Mouse (Mus musculus) T-cell, adult 2 months (primary cell): ENCODE measurements around the gene Ifrd2.
A peak's percentile ranks its signal among the peaks of the same experiment; 100 is the strongest.

Experiments
- DNase-seq: peaks from one replicate; pipeline ENCODE4 v3.0.0; 2022; ENCODE audit warnings: low spot score

Ifrd2 gene

GRCm38 (mm10) chr9:107575579-107576356 is 11.7 kb upstream of the Ifrd2 start:
- no peak for DNase-seq

- DNase-seq: no peak
These were observed 10.9 kb upstream of the Ifrd2 start, which contains the start of gene Hyal1 for GRCm38 (mm10) chr9:107576357-107577107. Gene Hyal1 (plus strand): TSS chr9:107576927.

GRCm38 (mm10) chr9:107577871-107578270 is 9.6 kb upstream of the Ifrd2 start:
- no peak for DNase-seq

- DNase-seq: no peak
These were observed 8.9 kb upstream of the Ifrd2 start, which contains the start of gene Naa80 for GRCm38 (mm10) chr9:107578587-107578986. Gene Naa80 (plus strand): TSS chr9:107578887.

GRCm38 (mm10) chr9:107579023-107579900 is 8.2 kb upstream of the Ifrd2 start:
- DNase-seq: no peak

GRCm38 (mm10) chr9:107580501-107581317 is 6.7 kb upstream of the Ifrd2 start, which contains the start of gene Hyal3:
Gene Hyal3 (plus strand): TSS chr9:107580818.
- DNase-seq: peak; percentile 90

- DNase-seq: no peak
These were observed 5.9 kb upstream of the Ifrd2 start for GRCm38 (mm10) chr9:107581584-107581983.

GRCm38 (mm10) chr9:107582509-107583062 is 4.9 kb upstream of the Ifrd2 start:
- no peak for DNase-seq

GRCm38 (mm10) chr9:107583174-107583573 is 4.3 kb upstream of the Ifrd2 start:
- DNase-seq: no peak

GRCm38 (mm10) chr9:107586504-107586903 is 938 bp upstream of the Ifrd2 start:
- DNase-seq: no peak

GRCm38 (mm10) chr9:107587833-107588639 is 594 bp downstream of the Ifrd2 start:
- DNase-seq: no peak

GRCm38 (mm10) chr9:107590058-107590772 is 2.8 kb downstream of the Ifrd2 start:
- DNase-seq: no peak

- DNase-seq: no peak
These were observed 3.3 kb downstream of the Ifrd2 start for GRCm38 (mm10) chr9:107590773-107591060.

GRCm38 (mm10) chr9:107593101-107593976 is 5.9 kb downstream of the Ifrd2 start:
- DNase-seq: no peak

GRCm38 (mm10) chr9:107594281-107595062 is 7.0 kb downstream of the Ifrd2 start:
- no peak for DNase-seq

GRCm38 (mm10) chr9:107596619-107597569 is 9.5 kb downstream of the Ifrd2 start:
- DNase-seq: no peak

GRCm38 (mm10) chr9:107598385-107598784 is 10.9 kb downstream of the Ifrd2 start:
- DNase-seq: no peak
